Mouse (Mus musculus): ENCODE results near the gene B3glct. TPM values are rescaled to one million over a fixed set of nuclear protein-coding genes. Genes with fewer than 3 reads are reported as not detected.

Gene B3glct
- polyA plus RNA-seq, 1 experiment: 0.25 TPM

- H3K4me1 ChIP-seq (ENCODE audit: control insufficient read depth): no peaks in the 10 kb centered on the region
- H3K27me3 ChIP-seq (ENCODE audit: control insufficient read depth): no peaks in the 10 kb centered on the region
- no peak for TF ChIP-seq TAL1 (IDR thresholded peaks at IDR 0.05; ENCODE audit: low read length)
- no peak for TF ChIP-seq GATA1 (IDR thresholded peaks at IDR 0.05; ENCODE audit: low read length)
Observed at GRCm38 (mm10) chr5:149731776-149732175, 53.7 kb downstream of the B3glct start.

GRCm38 (mm10) chr5:149737210-149737609 lies 59.2 kb downstream of the B3glct start:
- Histone ChIP-seq H3K36me3 (ENCODE audit: control insufficient read depth) (peaks cover 18% of the 10 kb centered on the region), H3K4me1 (ENCODE audit: control insufficient read depth) (no peaks in the 10 kb centered on the region), H3K4me3 (replicated peaks) (no peak overlapping the region), H3K27me3 (ENCODE audit: control insufficient read depth) (no peaks in the 10 kb centered on the region), H3K9me3 (ENCODE audit: control insufficient read depth, low read length) (peaks cover 14% of the 10 kb centered on the region)
- TF ChIP-seq GATA1 (IDR thresholded peaks at IDR 0.05; ENCODE audit: low read length) (no peak), TAL1 (IDR thresholded peaks at IDR 0.05; ENCODE audit: low read length) (no peak)

More at GRCm38 (mm10) chr5:149731776-149732175, 53.7 kb downstream of the B3glct start:
- peaks cover 19% of the 10 kb centered on the region for H3K36me3 ChIP-seq (ENCODE audit: control insufficient read depth)
- no peak overlapping the region for H3K4me3 ChIP-seq (replicated peaks)
- peaks cover 18% of the 10 kb centered on the region for H3K9me3 ChIP-seq (ENCODE audit: control insufficient read depth, low read length)

GRCm38 (mm10) chr5:149740145-149740544 lies 62.1 kb downstream of the B3glct start:
- Histone ChIP-seq H3K36me3 (ENCODE audit: control insufficient read depth) (peaks cover 12% of the 10 kb centered on the region), H3K27me3 (ENCODE audit: control insufficient read depth) (no peaks in the 10 kb centered on the region), H3K9me3 (ENCODE audit: control insufficient read depth, low read length) (peaks cover 5% of the 10 kb centered on the region; the same call in 1 of the 2 replicates), H3K4me3 (replicated peaks) (no peak overlapping the region), H3K4me1 (ENCODE audit: control insufficient read depth) (no peaks in the 10 kb centered on the region)
- TF ChIP-seq GATA1 (IDR thresholded peaks at IDR 0.05; ENCODE audit: low read length) (no peak), TAL1 (IDR thresholded peaks at IDR 0.05; ENCODE audit: low read length) (no peak)

GRCm38 (mm10) chr5:149740703-149741102 lies 62.7 kb downstream of the B3glct start:
- peaks cover 12% of the 10 kb centered on the region for H3K36me3 ChIP-seq (ENCODE audit: control insufficient read depth)

GRCm38 (mm10) chr5:149742286-149742685 lies 64.3 kb downstream of the B3glct start:
- peaks cover 5% of the 10 kb centered on the region; the same call in 1 of the 2 replicates for H3K9me3 ChIP-seq (ENCODE audit: control insufficient read depth, low read length)
- H3K4me1 ChIP-seq (ENCODE audit: control insufficient read depth): no peaks in the 10 kb centered on the region
- peaks cover 9% of the 10 kb centered on the region for H3K36me3 ChIP-seq (ENCODE audit: control insufficient read depth)
- H3K4me3 ChIP-seq (replicated peaks): no peak overlapping the region
- TF ChIP-seq GATA1 (IDR thresholded peaks at IDR 0.05; ENCODE audit: low read length) (no peak), TAL1 (IDR thresholded peaks at IDR 0.05; ENCODE audit: low read length) (no peak)
- no peaks in the 10 kb centered on the region for H3K27me3 ChIP-seq (ENCODE audit: control insufficient read depth)

More at GRCm38 (mm10) chr5:149740703-149741102, 62.7 kb downstream of the B3glct start:
- Histone ChIP-seq H3K4me1 (ENCODE audit: control insufficient read depth) (no peaks in the 10 kb centered on the region), H3K4me3 (replicated peaks) (no peak overlapping the region), H3K27me3 (ENCODE audit: control insufficient read depth) (no peaks in the 10 kb centered on the region), H3K9me3 (ENCODE audit: control insufficient read depth, low read length) (peaks cover 5% of the 10 kb centered on the region; the same call in 1 of the 2 replicates)
- no peak for TF ChIP-seq GATA1 (IDR thresholded peaks at IDR 0.05; ENCODE audit: low read length)
- no peak for TF ChIP-seq TAL1 (IDR thresholded peaks at IDR 0.05; ENCODE audit: low read length)

- H3K4me1 ChIP-seq (ENCODE audit: control insufficient read depth): no peaks in the 10 kb centered on the region
- H3K9me3 ChIP-seq (ENCODE audit: control insufficient read depth, low read length): peaks cover 7% of the 10 kb centered on the region
- no peak overlapping the region for H3K4me3 ChIP-seq (replicated peaks)
- no peaks in the 10 kb centered on the region for H3K27me3 ChIP-seq (ENCODE audit: control insufficient read depth)
- H3K36me3 ChIP-seq (ENCODE audit: control insufficient read depth): peaks cover 9% of the 10 kb centered on the region
- no peak for TF ChIP-seq TAL1 (IDR thresholded peaks at IDR 0.05; ENCODE audit: low read length)
- TF ChIP-seq GATA1 (IDR thresholded peaks at IDR 0.05; ENCODE audit: low read length): no peak
Observed at GRCm38 (mm10) chr5:149745079-149745478, 67.0 kb downstream of the B3glct start.

GRCm38 (mm10) chr5:149748640-149749580 lies 70.9 kb downstream of the B3glct start:
- Histone ChIP-seq H3K4me1 (ENCODE audit: control insufficient read depth) (no peaks in the 10 kb centered on the region), H3K36me3 (ENCODE audit: control insufficient read depth) (peaks cover 12% of the 10 kb centered on the region), H3K4me3 (replicated peaks) (no peak overlapping the region), H3K9me3 (ENCODE audit: control insufficient read depth, low read length) (peaks cover 5% of the 10 kb centered on the region), H3K27me3 (ENCODE audit: control insufficient read depth) (no peaks in the 10 kb centered on the region)
- TF ChIP-seq GATA1 (IDR thresholded peaks at IDR 0.05; ENCODE audit: low read length) (no peak), TAL1 (IDR thresholded peaks at IDR 0.05; ENCODE audit: low read length) (no peak)

GRCm38 (mm10) chr5:149751861-149752260 lies 73.8 kb downstream of the B3glct start:
- H3K4me3 ChIP-seq (replicated peaks): no peak overlapping the region
- TF ChIP-seq TAL1 (IDR thresholded peaks at IDR 0.05; ENCODE audit: low read length): no peak
- TF ChIP-seq GATA1 (IDR thresholded peaks at IDR 0.05; ENCODE audit: low read length): no peak
- no peaks in the 10 kb centered on the region for H3K4me1 ChIP-seq (ENCODE audit: control insufficient read depth)
- peaks cover 9% of the 10 kb centered on the region for H3K36me3 ChIP-seq (ENCODE audit: control insufficient read depth)
- H3K9me3 ChIP-seq (ENCODE audit: control insufficient read depth, low read length): peaks cover 5% of the 10 kb centered on the region
- H3K27me3 ChIP-seq (ENCODE audit: control insufficient read depth): no peaks in the 10 kb centered on the region

- H3K4me1 ChIP-seq (ENCODE audit: control insufficient read depth): no peaks in the 10 kb centered on the region
- no peak for TF ChIP-seq TAL1 (IDR thresholded peaks at IDR 0.05; ENCODE audit: low read length)
- TF ChIP-seq GATA1 (IDR thresholded peaks at IDR 0.05; ENCODE audit: low read length): no peak
- H3K27me3 ChIP-seq (ENCODE audit: control insufficient read depth): no peaks in the 10 kb centered on the region
- peaks cover 13% of the 10 kb centered on the region for H3K36me3 ChIP-seq (ENCODE audit: control insufficient read depth)
- no peak overlapping the region for H3K4me3 ChIP-seq (replicated peaks)
- peaks cover 8% of the 10 kb centered on the region for H3K9me3 ChIP-seq (ENCODE audit: control insufficient read depth, low read length)
Observed at GRCm38 (mm10) chr5:149753073-149753472, 75.0 kb downstream of the B3glct start.
